Mouse (Mus musculus) layer of hippocampus, adult 11-12 months (tissue): ENCODE results near the gene Hpcal1.

Experiments
- DNase-seq: peaks from one replicate; pipeline ENCODE4 v3.0.0; 2022; ENCODE audit warnings: low spot score

Hpcal1 gene

DNA sequence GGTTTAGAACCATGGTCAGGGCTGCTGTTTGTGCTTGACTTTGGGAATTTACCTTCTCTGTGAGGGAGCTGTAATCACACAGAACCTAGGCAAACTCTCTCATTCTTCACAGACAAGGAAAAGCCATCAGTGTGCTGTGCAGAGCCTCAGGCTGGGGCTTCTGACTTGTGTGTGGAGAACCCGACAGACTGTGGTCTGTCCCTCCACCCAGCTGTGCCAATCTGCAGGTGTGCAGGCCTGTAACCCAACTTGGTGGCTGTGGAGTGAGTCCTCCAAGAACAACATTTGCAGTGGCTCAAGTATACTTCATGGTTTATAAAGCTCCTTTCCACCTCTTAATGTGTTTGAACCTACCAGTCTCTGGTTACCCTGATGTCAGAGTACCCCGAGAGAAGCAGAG, 4.5 kb upstream of the Hpcal1 start:
- no peak for DNase-seq

DNA sequence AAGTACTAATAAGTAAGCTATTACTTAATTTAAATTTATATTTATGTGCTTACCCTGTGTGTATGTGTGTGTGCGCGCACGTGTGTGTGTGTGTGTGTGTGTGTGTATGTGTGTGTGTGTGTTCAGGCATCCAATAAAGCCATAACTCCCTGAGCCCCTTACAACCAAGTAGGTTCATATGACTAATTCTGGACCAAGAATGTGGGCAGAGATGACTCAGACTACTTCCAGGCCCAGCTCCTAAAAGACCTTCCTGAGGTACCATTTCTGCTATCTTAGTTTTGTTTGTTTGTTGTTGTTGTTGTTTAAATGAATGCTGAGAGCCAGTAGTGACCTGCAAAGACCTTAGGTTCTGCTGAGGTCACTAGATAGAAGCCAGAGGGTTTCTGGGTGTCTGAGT, 1.7 kb upstream of the Hpcal1 start:
- no peak for DNase-seq

DNA sequence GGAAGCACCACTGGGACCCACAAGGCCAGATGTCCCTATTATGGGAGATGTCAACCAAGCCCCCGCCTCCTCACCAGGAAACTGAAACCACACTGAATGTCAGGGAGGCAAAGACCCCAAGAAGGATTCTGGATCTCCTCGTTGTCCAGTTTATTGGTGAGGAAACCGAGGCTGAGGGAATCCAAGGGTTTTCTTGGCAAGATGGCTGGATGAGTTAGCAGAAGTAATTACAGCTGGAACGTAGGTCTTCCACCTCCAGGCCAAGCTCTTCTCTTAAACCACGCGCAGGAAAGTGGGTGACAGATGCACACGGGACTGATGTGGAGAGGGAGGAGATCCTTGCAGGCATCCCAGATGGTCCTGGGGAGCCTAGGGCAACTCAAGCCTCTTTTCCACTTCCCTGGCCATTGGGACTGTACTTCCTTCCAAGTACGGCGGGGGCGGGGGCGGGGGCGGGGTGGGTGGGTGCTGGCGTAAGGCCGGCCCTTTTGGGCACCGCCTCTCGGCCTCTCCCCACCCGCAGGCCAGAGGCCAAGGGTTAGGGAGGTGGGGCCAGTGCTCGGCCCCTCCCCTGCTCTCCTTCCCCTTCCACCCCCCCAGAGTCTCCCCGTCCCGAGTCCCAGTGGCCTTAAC, 609 bp upstream of the Hpcal1 start:
- no peak for DNase-seq

DNA sequence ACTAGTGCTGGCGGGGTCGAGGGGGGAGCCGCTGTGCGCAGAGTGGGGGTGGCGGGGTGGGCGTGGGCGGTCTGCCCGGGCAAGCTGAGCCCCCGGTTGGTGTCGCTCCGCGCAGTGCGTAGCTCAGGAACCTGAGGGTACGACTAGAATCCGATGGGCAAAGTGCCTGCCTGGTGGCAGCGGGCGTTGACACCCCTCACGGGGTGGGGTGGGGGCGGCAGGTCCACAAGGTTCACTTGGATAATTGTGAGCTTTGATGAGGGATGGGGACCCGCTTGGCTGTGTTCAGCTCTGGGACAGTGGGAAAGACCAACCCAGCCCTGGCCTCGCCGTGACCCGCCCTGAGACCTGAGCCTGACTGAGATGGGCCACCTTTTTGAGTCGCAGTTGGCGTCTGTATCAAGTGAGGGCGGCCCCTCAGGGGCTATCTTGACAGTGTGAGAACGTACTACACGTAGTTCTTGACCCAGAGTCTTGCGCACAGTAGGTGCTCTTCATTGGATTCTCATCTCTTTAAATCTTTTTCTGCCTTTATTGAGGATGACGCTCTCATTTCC, 742 bp downstream of the Hpcal1 start:
- no peak for DNase-seq

DNA sequence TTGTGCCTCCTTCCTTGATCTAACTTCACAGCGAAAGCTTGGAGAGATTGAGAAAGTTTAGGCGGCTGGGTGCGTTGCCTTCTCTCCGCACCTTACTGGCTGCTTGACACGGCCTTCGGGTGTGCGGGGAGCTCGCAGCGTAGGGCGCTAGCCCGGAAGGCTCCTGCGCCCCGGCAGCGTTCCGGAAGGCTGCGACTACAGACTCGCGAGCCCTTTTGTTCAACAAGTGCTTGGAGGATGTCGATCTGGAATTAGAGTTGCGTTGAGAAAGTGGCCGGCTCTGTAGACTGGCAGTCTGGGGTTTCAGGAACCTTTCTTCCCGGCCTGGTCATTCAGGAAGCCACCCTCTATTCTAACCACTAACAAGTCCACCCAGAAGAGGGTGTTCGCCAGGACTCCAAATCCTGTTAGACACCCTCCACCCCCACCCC, 1.2 kb downstream of the Hpcal1 start:
- no peak for DNase-seq

DNA sequence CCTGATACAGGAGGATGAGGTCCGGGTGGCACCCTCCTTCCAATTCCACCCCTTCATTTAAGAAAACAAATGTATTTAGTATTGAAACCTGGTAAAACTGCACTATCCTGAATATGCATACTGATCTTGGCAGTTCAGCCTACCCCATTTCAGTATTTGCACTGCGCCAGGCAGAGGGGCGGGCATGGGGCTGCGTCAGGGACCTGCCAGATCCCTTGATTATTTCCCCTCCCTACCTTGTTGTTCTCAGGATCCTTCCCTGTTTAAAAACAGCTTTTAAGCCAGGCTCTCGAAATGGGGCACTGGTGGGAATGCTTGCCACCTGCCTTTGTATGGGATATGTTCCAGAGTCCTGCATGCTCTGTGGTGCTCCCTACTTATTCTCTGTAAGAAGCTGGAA, 1.7 kb downstream of the Hpcal1 start:
- no peak for DNase-seq

DNA sequence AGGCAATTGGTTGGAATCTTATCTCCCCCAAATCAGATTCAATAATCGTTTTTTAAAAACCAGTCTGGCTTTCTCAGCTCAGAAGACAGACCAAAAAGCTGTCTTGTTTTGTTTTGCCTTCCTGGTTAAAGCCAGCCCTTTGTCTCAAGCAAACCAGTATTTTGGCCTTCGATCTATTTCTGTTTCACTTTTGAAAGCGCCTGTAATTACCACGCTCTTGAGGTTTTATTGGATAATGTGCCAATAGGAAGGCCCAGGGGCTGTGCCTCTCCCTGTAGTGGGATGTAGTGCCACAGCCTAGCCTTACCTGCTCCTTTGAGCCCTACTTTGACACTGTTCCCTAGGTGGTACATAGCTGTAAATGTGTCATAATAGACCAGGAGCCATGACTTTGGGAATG, 2.3 kb downstream of the Hpcal1 start:
- no peak for DNase-seq

DNA sequence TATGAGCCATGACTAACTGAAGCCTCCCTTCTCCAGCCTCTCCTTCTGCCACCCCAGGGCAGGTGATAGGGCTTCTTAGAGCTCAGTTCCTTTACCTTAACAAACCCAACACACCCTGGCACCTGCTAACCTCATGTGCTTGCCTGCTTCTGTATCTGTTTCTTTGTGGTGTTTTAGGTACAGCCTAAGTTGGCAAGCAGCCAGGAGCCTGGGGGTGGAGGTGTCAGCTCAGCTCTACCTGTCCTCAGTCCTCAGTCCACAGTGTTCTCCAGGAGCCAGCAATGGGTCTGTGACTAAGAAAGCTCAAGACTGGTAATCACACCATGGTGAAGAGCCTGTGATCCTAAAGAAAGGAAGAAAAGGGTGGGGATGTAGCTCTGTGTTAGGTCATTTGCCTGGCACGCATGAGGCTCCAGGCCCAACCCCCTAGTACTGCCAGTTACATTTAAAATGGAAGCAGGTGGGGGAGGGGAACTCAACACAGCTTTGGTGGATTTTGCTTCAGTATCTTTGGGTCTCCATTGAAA, 4.0 kb downstream of the Hpcal1 start:
- DNase-seq = no peak

DNA sequence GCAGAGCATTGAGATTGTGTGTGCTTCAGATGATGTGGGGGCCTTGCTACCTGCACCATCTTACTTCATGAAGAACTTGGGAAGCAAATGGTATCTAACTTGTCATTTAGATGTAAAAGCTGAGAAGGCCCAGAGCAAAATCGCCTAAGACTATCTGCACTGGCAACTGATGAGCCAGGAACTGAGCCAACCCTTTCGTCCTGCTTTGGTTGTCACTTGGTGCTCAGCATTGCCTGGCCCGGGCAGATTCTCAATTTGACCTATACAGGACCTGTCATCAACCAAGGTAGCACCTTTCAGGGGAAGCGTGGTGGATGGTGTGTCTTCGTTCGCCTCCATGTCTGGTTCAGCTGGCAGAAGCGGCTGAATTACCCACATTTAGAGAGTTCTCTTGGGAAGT, 5.7 kb downstream of the Hpcal1 start:
- DNase-seq = no peak

DNA sequence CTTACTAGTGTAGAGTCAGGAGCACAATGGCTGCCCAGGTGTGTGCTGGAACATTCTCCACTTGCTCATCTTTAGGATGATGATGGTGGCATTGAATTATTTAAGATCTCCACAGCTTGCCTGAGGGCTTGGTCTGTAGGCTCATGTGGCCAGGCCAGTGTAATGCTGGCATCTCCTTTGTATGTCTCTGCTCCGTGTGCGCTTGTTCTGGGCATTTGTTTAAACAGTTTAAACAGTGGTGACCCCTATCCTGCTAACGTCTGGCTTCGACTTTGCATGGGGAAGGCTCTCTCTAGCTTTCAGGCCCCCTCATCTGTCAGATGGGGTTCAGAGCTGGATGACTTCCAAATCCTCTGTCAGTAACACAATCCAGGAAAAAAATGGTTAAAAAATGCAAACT, 8.3 kb downstream of the Hpcal1 start:
- no peak for DNase-seq

DNA sequence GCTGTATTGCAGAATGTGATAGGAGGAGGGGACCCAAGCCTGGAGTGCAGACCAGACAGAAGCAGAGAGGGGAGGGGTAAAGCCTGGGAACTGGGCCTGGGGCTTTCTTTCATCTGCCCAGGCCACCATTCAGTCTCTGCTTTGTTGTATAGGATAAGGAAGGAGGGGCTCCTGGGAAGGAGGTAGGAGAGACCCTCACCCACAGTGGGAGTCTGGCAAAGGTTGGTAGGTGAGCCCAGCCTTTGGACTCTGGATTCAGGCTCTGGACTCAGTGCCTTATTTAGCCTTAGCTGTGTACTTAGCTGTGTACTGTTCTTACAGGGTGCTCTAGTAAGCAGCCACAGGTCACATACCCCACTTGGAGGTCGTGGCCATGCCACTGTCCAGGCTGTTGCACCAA, 8.8 kb downstream of the Hpcal1 start:
- DNase-seq = no peak

DNA sequence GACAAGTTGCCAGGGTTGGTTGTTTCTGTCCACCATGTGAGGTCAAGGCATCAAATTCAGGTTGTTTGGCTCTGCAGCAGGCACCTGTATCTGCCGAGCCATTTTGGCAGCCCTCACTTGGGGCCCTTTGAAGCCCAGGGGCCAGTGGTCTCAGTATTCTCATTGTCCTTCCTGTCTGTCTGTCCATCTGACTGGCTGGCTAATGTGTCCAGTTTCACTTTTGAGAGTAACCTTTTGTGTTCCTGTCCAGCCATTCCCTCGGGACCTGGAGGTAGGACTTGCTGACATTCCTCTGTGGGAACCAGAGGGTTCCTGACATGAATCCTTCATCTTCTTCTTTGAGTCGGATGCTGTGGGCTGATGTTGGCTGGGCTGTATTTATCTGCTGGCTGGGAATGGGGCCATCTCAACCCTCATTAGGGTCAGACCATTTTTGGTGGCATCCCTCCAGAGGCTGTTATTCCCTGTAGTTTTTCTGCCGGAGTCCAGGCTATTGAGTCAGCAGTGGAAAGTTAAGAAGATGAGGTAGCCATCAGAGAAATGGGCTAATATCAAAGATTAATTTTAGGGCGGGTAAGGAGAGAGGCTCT, 10.6 kb downstream of the Hpcal1 start:
- DNase-seq = no peak

DNA sequence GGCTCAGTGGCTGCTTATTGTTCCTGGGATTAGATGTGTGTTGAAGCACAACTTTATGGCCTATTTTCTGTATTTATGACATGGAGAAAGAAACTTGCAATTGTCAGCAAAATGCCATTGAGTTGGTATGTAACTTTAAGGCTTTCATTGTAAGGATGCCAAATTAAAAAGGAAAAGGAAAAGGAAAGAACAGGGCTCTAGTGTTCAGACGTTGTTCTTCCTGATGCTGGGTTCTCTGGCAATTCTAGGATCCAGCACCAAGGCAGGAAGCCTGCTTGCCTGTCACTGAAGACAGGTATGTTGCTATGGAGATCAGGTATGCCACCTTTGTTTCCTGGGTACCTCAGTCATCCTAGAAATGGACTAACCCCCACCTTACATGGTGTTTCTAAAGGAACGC, 11.1 kb downstream of the Hpcal1 start:
- no peak for DNase-seq

DNA sequence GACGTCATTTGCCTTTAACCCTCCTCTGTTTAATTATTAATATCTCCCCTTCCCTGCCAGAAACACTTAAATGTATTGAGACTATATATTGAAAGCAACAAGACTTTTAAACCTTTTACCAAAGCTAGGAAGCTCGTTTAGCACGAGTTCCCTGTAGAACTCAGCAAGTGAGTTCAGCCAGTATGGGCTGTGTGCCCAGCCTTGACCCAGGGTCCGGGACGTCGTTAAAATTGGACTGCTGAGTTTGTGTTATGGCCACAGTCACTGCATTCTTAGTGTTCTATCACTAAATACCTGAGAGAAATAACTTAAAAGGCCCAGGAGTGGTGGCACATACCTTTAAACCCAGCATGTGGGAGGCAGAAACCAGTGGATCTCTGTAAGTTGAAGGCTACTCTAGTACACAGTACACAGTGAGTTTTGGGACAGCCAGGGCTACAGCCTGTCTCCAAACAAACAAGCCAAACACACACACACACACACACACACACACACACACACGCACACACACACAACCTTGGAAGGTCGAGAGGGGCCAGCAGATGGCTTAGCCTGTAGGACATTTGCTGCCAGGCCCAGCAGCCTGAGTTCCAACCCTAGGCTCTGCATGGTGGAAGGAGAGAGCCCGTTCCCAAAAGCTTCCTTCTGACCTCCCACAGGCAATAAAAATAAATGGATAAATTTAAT, 11.7 kb downstream of the Hpcal1 start:
- DNase-seq = no peak

DNA sequence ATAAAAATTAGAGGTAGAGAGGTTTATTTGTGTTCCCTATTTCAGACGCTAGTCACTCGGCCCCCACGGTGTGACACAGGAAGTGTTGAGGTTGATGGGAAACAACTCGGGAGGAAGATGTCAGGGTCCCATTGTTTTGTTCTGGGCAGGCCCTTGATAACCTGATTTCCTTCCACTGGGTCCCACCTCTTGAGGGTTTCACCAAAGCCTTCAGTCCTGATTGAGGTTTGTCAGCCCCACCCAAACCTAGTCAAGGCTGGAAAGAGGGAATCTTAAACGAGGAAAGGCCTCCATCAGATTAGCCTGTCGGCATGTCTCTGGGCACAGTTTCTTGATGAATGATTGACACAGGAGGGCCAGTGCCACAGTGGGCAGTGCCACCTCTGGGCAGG, 12.3 kb downstream of the Hpcal1 start:
- no peak for DNase-seq

DNA sequence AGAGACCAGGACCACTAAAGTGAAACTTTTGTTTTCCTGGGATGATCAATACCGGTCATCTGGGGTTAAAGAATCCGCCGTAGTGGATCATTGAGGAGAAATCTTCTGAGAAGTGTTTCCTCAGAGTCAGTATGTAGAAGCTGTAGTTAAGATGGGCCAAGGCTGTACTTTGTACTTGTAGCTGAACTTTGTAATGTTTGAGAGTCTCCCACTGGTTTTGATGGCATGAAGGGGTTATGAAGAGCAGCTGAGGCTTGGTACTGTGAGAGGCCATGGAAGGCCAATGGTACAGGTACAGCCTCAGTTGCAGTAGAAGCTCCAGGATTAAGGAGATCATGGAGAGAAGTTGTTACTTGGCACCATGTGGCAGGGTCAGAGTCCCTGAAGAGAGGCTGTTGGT, 13.2 kb downstream of the Hpcal1 start:
- no peak for DNase-seq

DNA sequence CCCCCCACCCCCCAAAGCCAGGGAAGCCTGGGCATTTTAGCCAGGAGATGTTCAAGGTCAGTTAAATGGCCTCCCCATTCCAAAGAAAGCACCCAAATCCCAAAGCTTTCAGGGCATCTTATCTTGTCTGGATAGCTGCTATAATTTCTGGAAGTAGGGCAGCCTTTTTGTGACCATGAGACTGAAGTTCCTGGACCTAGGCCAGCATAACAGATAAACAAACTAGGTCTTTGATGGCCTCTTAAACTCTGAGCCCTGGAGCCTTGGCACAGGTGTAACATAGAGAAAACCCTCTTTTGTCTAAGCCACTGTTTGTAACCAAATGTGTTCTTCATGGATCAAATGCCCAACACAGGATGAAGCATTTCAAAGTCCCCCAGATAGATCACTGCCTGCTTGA, 16.8 kb downstream of the Hpcal1 start:
- no peak for DNase-seq

DNA sequence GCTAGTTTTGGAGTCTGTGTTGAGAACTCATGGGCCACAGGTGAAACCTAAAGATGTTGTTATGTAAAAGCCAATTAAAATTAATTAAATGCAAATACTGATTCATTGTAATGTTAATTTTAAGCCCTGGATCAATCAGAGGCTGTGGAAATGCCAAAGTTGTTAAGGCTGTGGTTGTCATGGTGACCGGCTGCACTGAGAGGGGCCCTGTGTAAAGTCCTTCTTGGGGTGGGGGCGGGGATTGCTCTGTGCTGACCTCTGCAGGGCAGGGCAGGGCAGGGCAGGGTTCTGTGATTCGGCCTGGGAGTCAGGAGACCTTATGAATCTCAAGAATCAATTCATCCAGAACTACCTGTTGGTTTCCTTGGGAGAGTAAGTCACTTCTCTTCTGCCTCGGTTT, 18.8 kb downstream of the Hpcal1 start:
- no peak for DNase-seq

DNA sequence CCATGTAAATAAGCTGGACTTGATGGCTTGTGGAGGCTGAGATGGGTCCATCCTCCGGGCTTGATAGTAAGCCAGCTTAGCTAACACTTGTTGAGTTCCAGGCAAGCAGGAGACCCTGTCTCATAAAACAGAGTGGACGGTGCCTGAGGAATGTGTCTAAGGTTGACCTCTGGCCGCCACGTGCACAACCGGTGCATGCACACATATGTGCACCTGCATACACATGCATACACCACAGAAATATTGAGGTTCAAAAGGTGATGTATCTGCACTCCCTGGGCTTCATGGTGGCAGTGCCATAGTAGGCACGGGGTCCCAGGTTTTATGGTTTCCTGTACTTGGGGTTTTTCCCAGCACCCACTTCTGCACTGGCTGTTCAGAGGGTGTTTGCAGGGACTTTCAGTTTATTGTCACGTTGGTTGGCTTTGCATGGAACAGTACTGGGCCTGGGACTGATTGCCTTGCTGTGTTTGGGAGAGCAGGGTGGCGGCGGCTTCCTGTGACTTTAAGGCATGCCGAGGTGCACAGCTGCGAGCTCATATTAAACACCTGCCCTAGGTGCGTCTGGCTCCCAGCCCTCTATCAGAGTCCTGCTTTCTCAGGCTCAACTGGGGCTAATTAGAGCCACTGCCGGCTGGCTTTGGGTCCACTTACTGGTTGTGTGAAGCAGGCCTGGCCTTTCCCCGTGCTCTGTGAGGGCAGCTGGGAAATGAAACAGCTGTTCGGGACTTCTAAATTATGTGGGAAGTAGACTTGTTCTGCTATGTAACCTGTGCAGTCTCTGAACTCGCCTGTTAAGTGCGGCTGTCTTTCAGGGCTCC, 19.5 kb downstream of the Hpcal1 start:
- no peak for DNase-seq

DNA sequence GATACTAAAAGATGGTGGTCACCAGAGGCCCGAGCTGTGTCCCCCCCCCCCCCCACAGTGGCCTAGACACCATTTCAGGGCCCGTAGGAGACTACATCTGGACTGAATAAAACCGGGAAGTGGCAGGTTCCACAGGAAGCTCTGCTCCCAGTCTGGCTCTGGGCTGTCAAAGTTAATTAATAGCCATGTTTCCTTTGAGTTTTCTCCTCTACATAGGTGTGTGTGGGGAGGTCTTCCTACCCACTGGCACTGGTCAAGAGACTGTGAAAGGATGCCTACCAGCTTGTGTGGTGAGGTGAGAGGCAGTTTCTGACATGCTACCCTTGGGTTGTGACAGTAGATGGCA, 20.1 kb downstream of the Hpcal1 start:
- no peak for DNase-seq

DNA sequence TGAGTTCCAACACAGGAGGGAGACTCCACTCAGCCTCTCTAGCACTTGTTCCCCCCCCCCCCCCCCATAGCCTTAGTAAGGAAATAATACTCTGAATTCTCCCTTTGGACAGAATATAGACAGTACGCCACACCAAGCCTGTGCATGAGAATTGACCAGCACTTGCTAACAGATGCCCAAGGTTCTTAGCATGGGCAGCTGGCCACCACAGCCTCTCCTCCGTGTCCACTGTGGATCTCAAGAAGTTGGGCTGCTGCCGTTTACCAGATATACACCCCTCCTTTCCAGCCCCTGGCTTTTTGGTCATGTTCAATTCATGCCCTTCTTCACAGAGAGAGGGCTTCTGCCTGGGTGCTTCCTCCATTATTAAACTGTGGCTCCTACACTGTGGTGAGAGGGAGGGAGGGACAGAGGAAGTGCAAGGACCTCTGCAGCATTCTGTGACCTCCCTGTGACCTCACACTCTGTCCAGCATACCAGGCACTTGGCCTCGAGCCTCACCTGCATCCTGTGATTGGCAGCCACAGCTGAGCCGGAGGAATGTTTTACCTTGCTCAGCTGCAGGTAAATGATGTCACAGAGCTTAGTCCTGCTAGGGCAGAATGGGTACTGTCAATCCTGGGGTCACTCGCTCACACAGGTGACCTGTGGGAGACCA, 21.2 kb downstream of the Hpcal1 start:
- DNase-seq = no peak

DNA sequence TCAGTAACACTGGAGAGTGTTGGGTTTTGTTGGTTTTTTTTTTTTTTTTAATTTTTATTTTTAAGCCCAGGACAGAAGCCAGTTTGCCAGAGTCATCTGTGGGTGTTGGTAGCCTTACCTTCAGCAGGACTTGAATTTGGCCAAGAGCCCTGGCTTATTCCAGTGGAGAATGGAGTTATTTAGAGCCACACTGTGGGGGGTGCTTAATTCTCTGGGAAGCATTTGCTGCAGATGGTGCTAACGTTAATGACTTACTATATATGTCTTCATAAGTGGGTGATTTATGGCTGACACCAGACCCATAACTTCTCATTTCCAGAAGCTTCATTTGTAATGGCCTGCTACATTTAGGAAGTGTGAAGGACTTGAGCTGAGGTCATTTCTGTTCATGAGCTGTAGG, 21.9 kb downstream of the Hpcal1 start:
- no peak for DNase-seq
